Mouse (Mus musculus): ENCODE data around the gene Camkv. TPM values are rescaled to one million over a fixed set of nuclear protein-coding genes. Genes with fewer than 3 reads are reported as not detected.

The Camkv gene
- polyA plus RNA-seq, 1 experiment from 2014 or later = 3.5 TPM

DNA sequence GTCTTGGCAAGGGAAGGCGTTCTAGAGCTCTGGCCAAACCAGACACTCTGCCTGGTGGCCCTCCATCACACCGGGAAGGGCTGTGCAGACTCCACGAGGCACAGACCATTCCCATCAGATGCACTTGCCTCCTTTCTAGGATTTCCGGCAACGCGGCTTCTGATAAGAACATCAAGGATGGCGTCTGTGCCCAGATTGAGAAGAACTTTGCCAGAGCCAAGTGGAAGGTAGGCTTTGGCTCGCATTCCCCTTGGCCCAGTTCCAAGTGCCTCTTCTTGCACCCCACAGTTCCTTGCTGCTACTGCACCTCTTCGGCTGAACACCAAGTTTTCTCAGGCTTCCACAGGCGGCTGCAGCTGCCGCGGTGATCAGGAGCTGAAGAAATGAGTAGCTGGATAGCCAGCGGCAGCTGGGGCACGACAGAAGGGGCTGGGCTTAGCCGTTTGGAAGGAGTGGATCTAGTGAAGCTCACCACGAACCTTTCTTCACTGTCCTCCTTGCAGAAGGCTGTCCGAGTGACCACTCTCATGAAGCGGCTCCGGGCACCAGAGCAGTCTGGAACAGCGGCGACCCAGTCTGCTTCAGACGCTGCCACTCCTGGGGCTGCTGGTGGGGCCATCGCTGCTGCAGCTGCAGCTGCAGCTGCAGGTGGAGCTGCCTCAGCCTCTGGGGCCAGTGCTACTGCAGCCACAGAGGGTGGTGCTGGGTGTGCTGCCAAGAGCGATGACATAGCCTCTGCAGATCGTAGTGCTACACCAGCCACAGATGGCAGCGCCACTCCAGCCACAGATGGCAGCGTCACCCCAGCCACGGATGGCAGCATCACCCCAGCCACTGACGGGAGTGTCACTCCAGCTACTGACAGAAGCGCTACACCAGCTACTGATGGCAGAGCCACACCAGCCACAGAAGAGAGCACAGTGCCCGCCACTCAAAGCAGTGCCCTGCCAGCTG, 12.0 kb downstream of the Camkv start:
- no peak for DNase-seq (ENCODE audit: low spot score)
- Histone ChIP-seq H3K9me3 (replicated peaks; ENCODE audit: control insufficient read depth, low read length) (no peaks in the 10 kb centered on the region), H3K36me3 (replicated peaks; ENCODE audit: control insufficient read depth, insufficient read depth, low read depth, low read length) (no peaks in the 10 kb centered on the region), H3K4me3 (ENCODE audit: low read depth, low read length) (no peak overlapping the region), H3K27ac (replicated peaks; ENCODE audit: low read depth, low read length) (no peak overlapping the region), H3K4me2 (ENCODE audit: low read depth, low read length) (no peak overlapping the region), H3K9ac (replicated peaks; ENCODE audit: low read length) (no peak overlapping the region), H3K27me3 (ENCODE audit: control insufficient read depth, insufficient read depth, low read length) (no peaks in the 10 kb centered on the region), H3K4me1 (ENCODE audit: control insufficient read depth, insufficient read depth, low read length) (no peaks in the 10 kb centered on the region; the same call in 1 of the 2 replicates)
- 91% methylated on average over 31 of the region's 31 CpGs for WGBS
- ATAC-seq (replicated peaks; ENCODE audit: insufficient number of reproducible peaks, low FRiP score, low TSS enrichment, low read depth) = no peak

DNA sequence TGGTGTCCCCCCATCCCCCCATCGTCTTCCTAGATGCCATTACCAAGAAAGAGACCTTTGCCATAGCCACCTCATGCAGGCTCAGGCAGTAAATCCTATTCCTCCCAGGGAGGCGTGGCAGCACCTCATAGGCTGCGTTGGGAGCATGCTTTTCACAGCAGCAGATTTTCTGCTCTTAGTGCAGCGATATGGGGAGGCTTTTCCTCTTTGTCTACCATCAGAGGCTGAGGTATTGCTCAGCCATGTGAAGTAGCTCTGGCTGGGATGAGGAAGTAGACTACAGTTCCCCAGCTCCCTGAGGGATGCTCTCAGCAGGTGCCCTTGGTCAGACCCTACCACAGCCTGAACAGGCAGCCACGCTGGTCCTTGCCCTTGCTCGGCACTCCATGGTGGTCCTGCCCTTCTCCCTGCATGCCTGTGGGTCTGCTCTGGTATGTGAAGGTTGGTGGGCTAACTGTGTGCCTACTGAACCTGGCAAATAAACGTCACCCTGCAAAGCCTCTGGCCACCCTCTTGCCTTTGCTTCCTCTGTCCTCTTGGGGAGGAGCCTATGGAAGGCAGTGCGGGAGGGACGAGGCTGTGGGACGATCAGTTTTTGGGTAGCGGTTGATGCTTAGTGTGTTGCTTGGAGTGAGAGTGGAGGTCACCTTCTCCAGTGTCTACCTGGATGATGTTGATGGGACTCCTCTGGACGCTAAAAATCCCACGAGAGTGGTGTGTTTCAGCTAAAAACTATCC, 13.9 kb downstream of the Camkv start:
- DNase-seq (ENCODE audit: low spot score) (no peak), ATAC-seq (replicated peaks; ENCODE audit: insufficient number of reproducible peaks, low FRiP score, low TSS enrichment, low read depth) (no peak)
- Histone ChIP-seq H3K4me1 (ENCODE audit: control insufficient read depth, insufficient read depth, low read length) (no peaks in the 10 kb centered on the region; the same call in 1 of the 2 replicates), H3K27me3 (ENCODE audit: control insufficient read depth, insufficient read depth, low read length) (no peaks in the 10 kb centered on the region), H3K9me3 (replicated peaks; ENCODE audit: control insufficient read depth, low read length) (no peaks in the 10 kb centered on the region), H3K9ac (replicated peaks; ENCODE audit: low read length) (no peak overlapping the region), H3K4me3 (ENCODE audit: low read depth, low read length) (no peak overlapping the region), H3K4me2 (ENCODE audit: low read depth, low read length) (no peak overlapping the region), H3K36me3 (replicated peaks; ENCODE audit: control insufficient read depth, insufficient read depth, low read depth, low read length) (no peaks in the 10 kb centered on the region), H3K27ac (replicated peaks; ENCODE audit: low read depth, low read length) (no peak overlapping the region)
- WGBS = 73% methylated on average over 13 of the region's 13 CpGs

DNA sequence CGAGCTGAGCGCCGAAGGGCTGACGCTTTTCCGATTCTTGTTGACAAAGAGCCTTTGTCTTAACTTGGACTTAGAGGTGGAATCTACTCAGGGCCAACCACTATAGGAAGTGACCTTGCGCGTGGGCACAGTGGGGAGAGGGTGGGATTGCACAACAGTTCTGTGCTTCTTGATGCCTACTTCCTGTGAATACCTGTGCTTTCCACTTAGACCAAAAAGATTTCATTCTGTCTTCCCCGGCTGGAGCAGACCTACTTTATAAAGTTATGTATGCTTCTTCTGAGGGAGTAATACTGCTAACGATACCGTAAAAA, 14.4 kb downstream of the Camkv start, which contains the start of gene Traip:
TSS of gene Traip (plus strand) at position 215 of the 314 bp plus-strand sequence.
- Histone ChIP-seq H3K9me3 (replicated peaks; ENCODE audit: control insufficient read depth, low read length) (no peaks in the 10 kb centered on the region), H3K36me3 (replicated peaks; ENCODE audit: control insufficient read depth, insufficient read depth, low read depth, low read length) (no peaks in the 10 kb centered on the region), H3K9ac (replicated peaks; ENCODE audit: low read length) (peak within 1 kb of the TSS; percentile 67), H3K4me2 (ENCODE audit: low read depth, low read length) (peak within 1 kb of the TSS; percentile 82), H3K4me1 (ENCODE audit: control insufficient read depth, insufficient read depth, low read length) (no peaks in the 10 kb centered on the region; the same call in 1 of the 2 replicates), H3K27ac (replicated peaks; ENCODE audit: low read depth, low read length) (no peak within 1 kb of the TSS), H3K27me3 (ENCODE audit: control insufficient read depth, insufficient read depth, low read length) (no peaks in the 10 kb centered on the region), H3K4me3 (ENCODE audit: low read depth, low read length) (peak within 1 kb of the TSS; percentile 81)
- DNase-seq (ENCODE audit: low spot score) (no peak), ATAC-seq (replicated peaks; ENCODE audit: insufficient number of reproducible peaks, low FRiP score, low TSS enrichment, low read depth) (no peak)
- 81% methylated on average over 10 of the region's 10 CpGs for WGBS

DNA sequence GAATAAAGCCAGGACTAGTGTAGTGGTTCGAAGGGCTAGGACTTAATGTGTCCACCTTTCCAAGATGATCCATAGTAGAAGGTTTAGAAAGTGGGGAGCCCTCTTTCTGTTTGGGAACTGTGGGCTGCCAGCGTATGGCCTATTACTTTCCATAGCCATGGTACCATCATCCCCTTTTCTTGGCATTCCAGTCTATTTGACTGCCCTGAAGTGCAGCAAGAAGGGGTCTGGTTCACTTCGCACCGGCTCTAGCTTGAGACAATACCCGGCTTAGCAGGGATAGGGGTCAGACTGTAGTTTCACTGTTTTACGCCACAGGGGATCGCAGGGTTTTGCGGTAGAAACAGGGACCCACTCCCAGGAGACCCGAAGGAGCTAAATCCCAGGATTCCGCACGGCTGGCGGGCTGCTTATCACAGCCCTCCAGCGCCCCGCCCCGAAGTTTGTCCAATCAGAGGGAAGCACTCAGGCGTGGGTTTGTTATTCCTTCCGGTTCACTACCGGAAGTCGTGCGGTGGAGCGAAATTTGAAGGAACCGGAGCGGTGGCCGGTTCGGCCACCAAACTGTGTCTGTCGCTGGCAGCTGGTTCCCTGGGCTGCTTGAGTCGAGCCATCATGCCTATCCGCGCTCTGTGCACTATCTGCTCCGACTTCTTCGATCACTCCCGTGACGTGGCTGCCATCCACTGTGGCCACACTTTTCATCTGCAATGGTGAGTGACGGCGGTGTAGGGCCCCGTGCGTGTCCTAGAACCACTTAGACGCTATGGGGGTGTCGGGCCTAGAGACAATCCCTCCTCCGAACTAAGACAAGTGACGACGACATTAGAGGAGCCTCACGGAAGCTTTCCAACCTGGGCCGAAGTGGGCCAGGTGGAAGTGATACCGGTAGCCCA, 15.2 kb downstream of the Camkv start:
- no peaks in the 10 kb centered on the region for H3K27me3 ChIP-seq (ENCODE audit: control insufficient read depth, insufficient read depth, low read length)
- H3K9me3 ChIP-seq (replicated peaks; ENCODE audit: control insufficient read depth, low read length) = no peaks in the 10 kb centered on the region
- H3K9ac ChIP-seq (replicated peaks; ENCODE audit: low read length) = peak overlapping the region; percentile 67
- no peak overlapping the region for H3K27ac ChIP-seq (replicated peaks; ENCODE audit: low read depth, low read length)
- H3K4me3 ChIP-seq (ENCODE audit: low read depth, low read length) = peak overlapping the region; percentile 81
- no peaks in the 10 kb centered on the region; the same call in 1 of the 2 replicates for H3K4me1 ChIP-seq (ENCODE audit: control insufficient read depth, insufficient read depth, low read length)
- no peaks in the 10 kb centered on the region for H3K36me3 ChIP-seq (replicated peaks; ENCODE audit: control insufficient read depth, insufficient read depth, low read depth, low read length)
- 13% methylated on average over 45 of the region's 45 CpGs for WGBS
- H3K4me2 ChIP-seq (ENCODE audit: low read depth, low read length) = peak overlapping the region; percentile 82
- ATAC-seq (replicated peaks; ENCODE audit: insufficient number of reproducible peaks, low FRiP score, low TSS enrichment, low read depth) (peak; percentile 87), DNase-seq (ENCODE audit: low spot score) (peak; percentile 95)

DNA sequence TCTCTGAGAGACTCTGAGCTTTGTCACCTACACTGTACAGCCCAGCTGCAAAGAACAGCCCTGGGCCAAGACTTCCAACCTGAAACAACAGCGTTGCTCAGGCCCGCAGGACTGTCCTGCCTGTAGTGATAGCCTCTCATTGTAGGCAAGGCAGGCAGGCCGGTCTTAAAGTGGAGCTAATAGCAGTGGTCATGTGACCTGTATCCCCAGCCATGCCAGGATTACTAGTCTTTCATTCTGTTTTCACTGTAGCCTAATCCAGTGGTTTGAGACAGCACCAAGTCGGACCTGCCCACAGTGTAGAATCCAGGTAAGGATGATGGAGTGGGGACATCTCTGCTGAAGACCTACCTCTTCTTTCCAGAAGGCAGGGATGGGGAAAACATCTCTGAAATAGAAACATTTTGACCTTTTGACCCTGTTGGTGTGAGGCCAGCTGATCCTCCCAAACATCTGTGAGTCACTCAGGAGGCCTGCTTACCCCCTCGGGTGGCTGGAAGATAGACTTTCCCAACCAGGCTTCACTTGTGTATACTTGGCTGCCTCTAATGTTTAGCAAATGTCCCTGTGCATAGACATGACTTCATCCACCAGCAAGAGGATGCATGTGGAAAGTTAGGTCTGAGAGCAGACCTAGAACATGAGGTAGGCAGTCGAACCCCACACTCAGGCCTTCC, 20.3 kb downstream of the Camkv start:
- Histone ChIP-seq H3K9me3 (replicated peaks; ENCODE audit: control insufficient read depth, low read length) (no peaks in the 10 kb centered on the region), H3K9ac (replicated peaks; ENCODE audit: low read length) (no peak overlapping the region), H3K36me3 (replicated peaks; ENCODE audit: control insufficient read depth, insufficient read depth, low read depth, low read length) (peaks cover 2% of the 10 kb centered on the region), H3K4me2 (ENCODE audit: low read depth, low read length) (no peak overlapping the region), H3K4me1 (ENCODE audit: control insufficient read depth, insufficient read depth, low read length) (no peaks in the 10 kb centered on the region; the same call in 1 of the 2 replicates), H3K27ac (replicated peaks; ENCODE audit: low read depth, low read length) (no peak overlapping the region), H3K4me3 (ENCODE audit: low read depth, low read length) (no peak overlapping the region), H3K27me3 (ENCODE audit: control insufficient read depth, insufficient read depth, low read length) (no peaks in the 10 kb centered on the region)
- no peak for ATAC-seq (replicated peaks; ENCODE audit: insufficient number of reproducible peaks, low FRiP score, low TSS enrichment, low read depth)
- DNase-seq (ENCODE audit: low spot score) = no peak
- WGBS = 83% methylated on average over 6 of the region's 6 CpGs

DNA sequence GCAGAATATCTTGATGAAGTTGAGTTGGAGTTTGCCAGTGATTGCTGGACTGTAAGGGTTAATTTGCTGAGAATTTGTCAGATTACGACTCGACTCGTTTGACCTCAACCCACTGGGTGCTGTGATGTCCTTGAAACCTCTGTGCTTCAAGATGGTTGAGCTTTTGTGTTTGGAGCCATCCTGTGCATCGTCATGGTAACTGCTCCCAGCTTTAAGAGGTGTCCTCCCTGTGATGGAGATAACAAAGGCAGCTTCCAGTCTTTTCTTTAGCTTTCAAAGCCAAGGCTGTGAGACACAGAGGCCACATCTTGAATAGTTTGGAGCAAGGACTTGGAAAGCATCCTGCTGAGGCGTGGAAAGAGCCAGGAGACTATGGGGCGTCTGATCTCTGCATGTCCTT, 21.7 kb downstream of the Camkv start:
- no peaks in the 10 kb centered on the region for H3K4me1 ChIP-seq (ENCODE audit: control insufficient read depth, insufficient read depth, low read length)
- H3K4me3 ChIP-seq (ENCODE audit: low read depth, low read length) = no peak overlapping the region
- no peaks in the 10 kb centered on the region for H3K27me3 ChIP-seq (ENCODE audit: control insufficient read depth, insufficient read depth, low read length)
- WGBS = 61% methylated on average over 6 of the region's 6 CpGs
- no peaks in the 10 kb centered on the region for H3K9me3 ChIP-seq (replicated peaks; ENCODE audit: control insufficient read depth, low read length)
- peaks cover 2% of the 10 kb centered on the region for H3K36me3 ChIP-seq (replicated peaks; ENCODE audit: control insufficient read depth, insufficient read depth, low read depth, low read length)
- H3K9ac ChIP-seq (replicated peaks; ENCODE audit: low read length) = no peak overlapping the region
- no peak for DNase-seq (ENCODE audit: low spot score)
- no peak overlapping the region for H3K4me2 ChIP-seq (ENCODE audit: low read depth, low read length)
- no peak overlapping the region for H3K27ac ChIP-seq (replicated peaks; ENCODE audit: low read depth, low read length)
- ATAC-seq (replicated peaks; ENCODE audit: insufficient number of reproducible peaks, low FRiP score, low TSS enrichment, low read depth) = no peak

DNA sequence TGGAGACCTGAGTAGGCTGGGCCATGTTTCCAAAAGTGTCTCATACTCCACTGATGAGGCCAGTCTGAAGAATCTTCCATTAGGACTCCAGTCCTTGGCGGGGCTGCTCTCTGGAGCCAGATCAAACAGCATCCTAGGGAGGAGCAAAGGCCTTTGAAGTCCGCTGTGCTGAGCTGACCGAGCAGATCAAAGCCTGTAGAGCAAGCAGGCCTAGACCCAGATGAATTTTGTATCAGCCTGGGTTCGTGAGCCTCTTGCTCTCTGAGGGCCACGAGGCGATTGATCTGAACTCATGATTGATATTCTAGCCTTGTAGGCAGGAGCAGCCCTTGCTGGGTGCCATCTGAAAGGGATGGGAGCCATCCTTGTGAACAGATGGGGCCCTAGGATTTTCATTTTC, 24.4 kb downstream of the Camkv start:
- H3K4me3 ChIP-seq (ENCODE audit: low read depth, low read length) = no peak overlapping the region
- H3K4me1 ChIP-seq (ENCODE audit: control insufficient read depth, insufficient read depth, low read length) = no peaks in the 10 kb centered on the region
- H3K27me3 ChIP-seq (ENCODE audit: control insufficient read depth, insufficient read depth, low read length) = no peaks in the 10 kb centered on the region
- H3K4me2 ChIP-seq (ENCODE audit: low read depth, low read length) = no peak overlapping the region
- H3K9me3 ChIP-seq (replicated peaks; ENCODE audit: control insufficient read depth, low read length) = no peaks in the 10 kb centered on the region
- H3K9ac ChIP-seq (replicated peaks; ENCODE audit: low read length) = no peak overlapping the region
- DNase-seq (ENCODE audit: low spot score) = no peak
- 76% methylated on average over 6 of the region's 6 CpGs for WGBS
- H3K36me3 ChIP-seq (replicated peaks; ENCODE audit: control insufficient read depth, insufficient read depth, low read depth, low read length) = peaks cover 2% of the 10 kb centered on the region
- no peak for ATAC-seq (replicated peaks; ENCODE audit: insufficient number of reproducible peaks, low FRiP score, low TSS enrichment, low read depth)
- no peak overlapping the region for H3K27ac ChIP-seq (replicated peaks; ENCODE audit: low read depth, low read length)
